12 mouse cellular contexts compared by ENCODE assay signal in the genomic region with DNA sequence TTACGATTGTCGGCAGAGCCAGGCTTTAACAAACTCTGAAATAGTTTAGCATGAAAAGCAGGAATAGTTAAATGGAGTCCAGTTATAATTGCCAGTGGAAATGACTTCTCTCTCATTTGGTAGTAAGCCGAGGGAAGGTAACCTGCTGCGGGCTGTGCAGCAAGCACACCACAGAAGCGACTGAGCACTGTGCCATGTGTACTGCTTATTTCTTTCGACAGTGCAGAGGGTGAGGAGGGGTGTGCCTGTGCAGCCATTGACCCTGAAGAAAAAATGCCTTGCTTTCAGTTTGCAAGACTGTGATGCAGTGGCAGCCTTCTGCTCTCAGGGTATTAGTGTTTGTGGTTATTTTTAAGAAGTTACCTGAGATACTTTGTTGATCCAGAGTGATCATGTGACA.
DNase-seq lines count a peak whose midpoint lies in the region; ATAC-seq and TF ChIP-seq lines count a peak whose summit lies in the region.
"Had no signal": no experiment of that assay in that cellular context is flagged by ENCODE, and none has a peak within 500 bp of the region (broad histone marks: within the 10 kb centered on the region; RNA-seq: fewer than 3 reads in every experiment).

No protein-coding gene starts in this region.

- no peak for TF ChIP-seq CTCF in cerebellum, adult 2 months (IDR thresholded peaks at IDR 0.05; ENCODE audit: borderline replicate concordance, insufficient read depth, low read depth, low read length)

- H3K4me2 ChIP-seq in embryonic facial prominence, embryonic 12.5 days (replicated peaks), result 0 out of 2 replicates have a peak overlapping the region, but pooled peaks have one; percentile 9
- no peak overlapping the region for H3K4me2 ChIP-seq in hindbrain, embryonic 15.5 days
- H3K4me2 ChIP-seq in neural tube, embryonic 12.5 days (replicated peaks), result peak overlapping the region; percentile 26; the same call in 1 of the 2 replicates
- H3K4me2 ChIP-seq: heart, embryonic 12.5 days; lung, embryonic 15.5 days had no signal

- intact Hi-C loops in left cerebral cortex, postnatal 10 days (cut with DNase I), result no loop called here

- H3K27me3 ChIP-seq in embryonic facial prominence, embryonic 12.5 days, result no peaks in the 10 kb centered on the region
- H3K27me3 ChIP-seq in hindbrain, embryonic 15.5 days, result no peaks in the 10 kb centered on the region
- no peaks in the 10 kb centered on the region for H3K27me3 ChIP-seq in neural tube, embryonic 12.5 days (replicated peaks)
- no peaks in the 10 kb centered on the region for H3K27me3 ChIP-seq in cerebellum, adult 2 months (ENCODE audit: control insufficient read depth, insufficient read depth, low read length)
- H3K27me3 ChIP-seq: heart, embryonic 12.5 days; lung, embryonic 15.5 days had no signal

- H3K36me3 ChIP-seq in embryonic facial prominence, embryonic 12.5 days, result no peaks in the 10 kb centered on the region
- H3K36me3 ChIP-seq in hindbrain, embryonic 15.5 days, result no peaks in the 10 kb centered on the region
- H3K36me3 ChIP-seq in neural tube, embryonic 12.5 days, result no peaks in the 10 kb centered on the region
- H3K36me3 ChIP-seq: heart, embryonic 12.5 days; lung, embryonic 15.5 days had no signal

- H3K9me3 ChIP-seq in embryonic facial prominence, embryonic 12.5 days, result no peaks in the 10 kb centered on the region
- H3K9me3 ChIP-seq in hindbrain, embryonic 15.5 days, result no peaks in the 10 kb centered on the region
- no peaks in the 10 kb centered on the region for H3K9me3 ChIP-seq in neural tube, embryonic 12.5 days
- H3K9me3 ChIP-seq: heart, embryonic 12.5 days; lung, embryonic 15.5 days had no signal

- no peak for ATAC-seq in embryonic facial prominence, embryonic 12.5 days (ENCODE audit: insufficient number of reproducible peaks, insufficient read depth, low FRiP score, low TSS enrichment)
- peak; percentile 47; the same call in 1 of the 2 replicates for ATAC-seq in hindbrain, embryonic 15.5 days (ENCODE audit: low FRiP score, low read depth)
- peak; percentile 53 for ATAC-seq in neural tube, embryonic 12.5 days (ENCODE audit: low FRiP score, low read depth)

- 63% methylated on average over 6 of the region's 6 CpGs for WGBS in embryonic facial prominence, embryonic 12.5 days
- WGBS in hindbrain, embryonic 15.5 days, result 33% methylated on average over 6 of the region's 6 CpGs
- WGBS in neural tube, embryonic 12.5 days, result 41% methylated on average over 6 of the region's 6 CpGs
- WGBS in cerebellum, adult 2 months, result 62% methylated on average over 6 of the region's 6 CpGs

- no peak overlapping the region for H3K4me3 ChIP-seq in embryonic facial prominence, embryonic 12.5 days
- H3K4me3 ChIP-seq in hindbrain, embryonic 15.5 days, result no peak overlapping the region
- no peak overlapping the region for H3K4me3 ChIP-seq in neural tube, embryonic 12.5 days
- H3K4me3 ChIP-seq in cerebellum, adult 2 months (replicated peaks; ENCODE audit: insufficient read depth, low read depth, low read length), result no peak overlapping the region
- H3K4me3 ChIP-seq: heart, embryonic 12.5 days; lung, embryonic 15.5 days had no signal

- no peak for TF ChIP-seq POLR2A in cerebellum, adult 2 months (IDR thresholded peaks at IDR 0.05; ENCODE audit: borderline replicate concordance, insufficient read depth, low read length)

- H3K4me1 ChIP-seq in embryonic facial prominence, embryonic 12.5 days, result no peaks in the 10 kb centered on the region; the same call in 1 of the 2 replicates
- H3K4me1 ChIP-seq in hindbrain, embryonic 15.5 days (replicated peaks), result peaks cover 18% of the 10 kb centered on the region
- peaks cover 25% of the 10 kb centered on the region for H3K4me1 ChIP-seq in neural tube, embryonic 12.5 days
- H3K4me1 ChIP-seq in cerebellum, adult 2 months (ENCODE audit: control insufficient read depth, insufficient read depth, low read length), result no peaks in the 10 kb centered on the region
- H3K4me1 ChIP-seq: heart, embryonic 12.5 days; lung, embryonic 15.5 days had no signal

- DNase-seq in kidney, adult 18-20 months, result peak; percentile 22
- no peak for DNase-seq in kidney, postnatal 10 days
- no peak for DNase-seq in left cerebral cortex, postnatal 10 days (ENCODE audit: extremely low spot score in 1 of 2, low spot score in 2 of 2)
- no peak for DNase-seq in urinary bladder, postnatal 25 days (ENCODE audit: low spot score)
- DNase-seq in cerebellum, adult 2 months, result no peak
- DNase-seq: cerebellum, postnatal 25 days; gastrocnemius, postnatal 10 days had no signal

- H3K27ac ChIP-seq in embryonic facial prominence, embryonic 12.5 days, result no peak overlapping the region
- 0 out of 2 replicates have a peak overlapping the region, but pooled peaks have one; percentile 11 for H3K27ac ChIP-seq in hindbrain, embryonic 15.5 days (replicated peaks)
- H3K27ac ChIP-seq in neural tube, embryonic 12.5 days, result no peak overlapping the region; the same call in 1 of the 2 replicates
- no peak overlapping the region for H3K27ac ChIP-seq in cerebellum, adult 2 months (ENCODE audit: insufficient read depth, low read length)
- H3K27ac ChIP-seq: lung, embryonic 15.5 days had no signal

- H3K9ac ChIP-seq in embryonic facial prominence, embryonic 12.5 days, result no peak overlapping the region
- no peak overlapping the region for H3K9ac ChIP-seq in hindbrain, embryonic 15.5 days
- no peak overlapping the region for H3K9ac ChIP-seq in neural tube, embryonic 12.5 days
- H3K9ac ChIP-seq: heart, embryonic 12.5 days; lung, embryonic 15.5 days had no signal
